Mouse (Mus musculus) stomach, embryonic 15.5 days (tissue): ENCODE results near the gene Higd1c. TPM values are rescaled to one million over a fixed set of nuclear protein-coding genes. Genes with fewer than 3 reads are reported as not detected.
A peak's percentile ranks its signal among the peaks of the same experiment; 100 is the strongest.

Experiments
- ATAC-seq: fragments of 200-750 bp; cut with Nextera tagmentation; 2 replicates; pipeline ENCODE4 v1.8.0; 2017; ENCODE audit warnings: low read depth, moderate number of reproducible peaks, moderate TSS enrichment; ENCODE audit not compliant: insufficient read depth, low FRiP score
- H3K27ac ChIP-seq: fragments of 300-500 bp; sonication (generic); 2 replicates; pipeline ENCODE4 v1.5.1; 2015; ENCODE audit warnings: mild to moderate bottlenecking, inconsistent platforms
- H3K27me3 ChIP-seq: fragments of 300-500 bp; sonication (generic); replicated peaks from 2 replicates; pipeline ENCODE4 v1.6.1; 2015; ENCODE audit warnings: inconsistent platforms
- H3K36me3 ChIP-seq: fragments of 300-500 bp; sonication (generic); 2 replicates; pipeline ENCODE4 v1.6.1; 2015; ENCODE audit warnings: inconsistent platforms
- H3K4me1 ChIP-seq: fragments of 300-500 bp; sonication (generic); 2 replicates; pipeline ENCODE4 v1.6.1; 2015; ENCODE audit warnings: inconsistent platforms
- H3K4me2 ChIP-seq: fragments of 300-500 bp; sonication (generic); 2 replicates; pipeline ENCODE4 v1.6.1; 2015; ENCODE audit warnings: mild to moderate bottlenecking, inconsistent platforms
- H3K4me3 ChIP-seq: fragments of 300-500 bp; sonication (generic); replicated peaks from 2 replicates; pipeline ENCODE4 v1.5.1; 2015; ENCODE audit warnings: inconsistent platforms
- H3K9ac ChIP-seq: fragments of 300-500 bp; sonication (generic); 2 replicates; pipeline ENCODE4 v1.6.1; 2015; ENCODE audit warnings: inconsistent platforms
- H3K9me3 ChIP-seq: fragments of 300-500 bp; sonication (generic); 2 replicates; pipeline ENCODE4 v1.6.1; 2016; ENCODE audit warnings: inconsistent platforms
- WGBS: fragments of 180-500 bp; shearing (Covaris S2); methylation state at CpG from one replicate; pipeline ENCODE4 v1.1.7; 2015; 5-methylcytosine and 5-hydroxymethylcytosine counted together
- polyA plus RNA-seq: library from polyadenylated mRNA; unstranded; fragments of >200 nt; fragmentation: Nextera tagmentation; extraction: Ambion mirVana; gene quantifications from 2 replicates; pipeline ENCODE4 v1.2.1, GENCODE M21; 2015

Gene Higd1c
- polyA plus RNA-seq, 1 experiment from 2014 or later = not detected

- peaks cover 53% of the 10 kb centered on the region for H3K36me3 ChIP-seq
- H3K9ac ChIP-seq = no peak overlapping the region
- no peak for ATAC-seq
- 89% methylated on average over 16 of the region's 16 CpGs for WGBS
- H3K4me2 ChIP-seq = no peak overlapping the region
- H3K4me3 ChIP-seq = no peak overlapping the region
- H3K9me3 ChIP-seq = no peaks in the 10 kb centered on the region
- H3K4me1 ChIP-seq = no peaks in the 10 kb centered on the region
- H3K27ac ChIP-seq = no peak overlapping the region
- no peaks in the 10 kb centered on the region for H3K27me3 ChIP-seq
These were observed 36.4 kb downstream of the Higd1c start for GRCm38 (mm10) chr15:100400592-100401250.

GRCm38 (mm10) chr15:100401811-100402210, 37.5 kb downstream of the Higd1c start:
- no peak overlapping the region for H3K4me3 ChIP-seq
- WGBS = 93% methylated on average over 4 of the region's 4 CpGs
- H3K9ac ChIP-seq = no peak overlapping the region
- H3K27me3 ChIP-seq = no peaks in the 10 kb centered on the region
- H3K9me3 ChIP-seq = no peaks in the 10 kb centered on the region
- no peaks in the 10 kb centered on the region for H3K4me1 ChIP-seq
- H3K27ac ChIP-seq = no peak overlapping the region
- no peak overlapping the region for H3K4me2 ChIP-seq
- H3K36me3 ChIP-seq = peaks cover 46% of the 10 kb centered on the region
- no peak for ATAC-seq

- ATAC-seq = no peak
- Histone ChIP-seq H3K4me2 (no peak overlapping the region; the same call in 1 of the 2 replicates), H3K27me3 (no peaks in the 10 kb centered on the region), H3K27ac (no peak overlapping the region), H3K36me3 (peaks cover 42% of the 10 kb centered on the region), H3K4me3 (no peak overlapping the region), H3K4me1 (no peaks in the 10 kb centered on the region), H3K9ac (no peak overlapping the region), H3K9me3 (no peaks in the 10 kb centered on the region)
- 80% methylated on average over 14 of the region's 14 CpGs for WGBS
These were observed 38.0 kb downstream of the Higd1c start for GRCm38 (mm10) chr15:100402347-100402746.

DNA sequence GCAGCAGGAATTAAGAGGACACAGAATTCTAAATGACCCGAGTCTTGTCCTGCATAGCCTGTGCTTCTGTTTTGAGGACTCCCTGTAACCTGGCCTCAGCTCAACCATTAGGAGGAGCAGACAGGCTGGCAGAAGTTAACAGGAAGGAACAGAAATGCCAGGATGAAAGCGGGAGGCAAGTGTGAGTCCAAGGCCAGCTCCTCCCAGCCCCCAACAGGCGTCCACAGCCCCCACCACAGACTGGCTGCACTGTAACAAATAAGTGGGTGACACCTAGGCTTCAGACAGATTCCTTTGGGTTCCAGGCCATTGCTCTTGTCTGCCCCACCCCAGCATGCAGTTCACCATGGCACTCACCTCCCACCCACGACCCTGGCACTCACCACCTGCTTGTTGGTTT, 38.5 kb downstream of the Higd1c start:
- ATAC-seq = no peak
- no peaks in the 10 kb centered on the region for H3K27me3 ChIP-seq
- H3K4me1 ChIP-seq = no peaks in the 10 kb centered on the region
- H3K9me3 ChIP-seq = no peaks in the 10 kb centered on the region
- H3K36me3 ChIP-seq = peaks cover 37% of the 10 kb centered on the region
- H3K4me2 ChIP-seq = no peak overlapping the region
- H3K27ac ChIP-seq = no peak overlapping the region
- no peak overlapping the region for H3K9ac ChIP-seq
- no peak overlapping the region for H3K4me3 ChIP-seq
- WGBS = 80% methylated on average over 4 of the region's 4 CpGs

- Histone ChIP-seq H3K36me3 (peaks cover 36% of the 10 kb centered on the region), H3K4me3 (no peak overlapping the region), H3K4me1 (no peaks in the 10 kb centered on the region), H3K27me3 (no peaks in the 10 kb centered on the region), H3K4me2 (no peak overlapping the region), H3K9ac (no peak overlapping the region), H3K9me3 (no peaks in the 10 kb centered on the region), H3K27ac (no peak overlapping the region)
- WGBS = 86% methylated on average over 16 of the region's 16 CpGs
- ATAC-seq = no peak
These were observed 39.1 kb downstream of the Higd1c start for GRCm38 (mm10) chr15:100403318-100404000.

- no peak for ATAC-seq
- WGBS = 65% methylated on average over 5 of the region's 5 CpGs
- Histone ChIP-seq H3K4me3 (no peak overlapping the region), H3K4me2 (no peak overlapping the region), H3K27ac (no peak overlapping the region), H3K27me3 (no peaks in the 10 kb centered on the region), H3K9ac (no peak overlapping the region), H3K36me3 (peaks cover 20% of the 10 kb centered on the region), H3K9me3 (no peaks in the 10 kb centered on the region), H3K4me1 (0 out of 2 replicates have a peak, but pooled peaks cover 3% of the 10 kb centered on the region)
These were observed 41.7 kb downstream of the Higd1c start for GRCm38 (mm10) chr15:100406088-100406487.

- no peak overlapping the region for H3K4me3 ChIP-seq
- H3K9me3 ChIP-seq = no peaks in the 10 kb centered on the region
- no peak overlapping the region for H3K27ac ChIP-seq
- H3K4me1 ChIP-seq = peaks cover 11% of the 10 kb centered on the region; the same call in 1 of the 2 replicates
- 52% methylated on average over 14 of the region's 14 CpGs for WGBS
- no peaks in the 10 kb centered on the region for H3K27me3 ChIP-seq
- H3K36me3 ChIP-seq = peaks cover 12% of the 10 kb centered on the region
- ATAC-seq = peak; percentile 48; the same call in 1 of the 2 replicates
- H3K9ac ChIP-seq = no peak overlapping the region
- H3K4me2 ChIP-seq = no peak overlapping the region
These were observed 46.8 kb downstream of the Higd1c start for GRCm38 (mm10) chr15:100410918-100411672.

GRCm38 (mm10) chr15:100411731-100412130, 47.4 kb downstream of the Higd1c start:
- Histone ChIP-seq H3K27me3 (no peaks in the 10 kb centered on the region), H3K4me3 (no peak overlapping the region), H3K36me3 (peaks cover 12% of the 10 kb centered on the region), H3K4me1 (peaks cover 11% of the 10 kb centered on the region; the same call in 1 of the 2 replicates), H3K4me2 (no peak overlapping the region), H3K9me3 (no peaks in the 10 kb centered on the region), H3K9ac (no peak overlapping the region), H3K27ac (no peak overlapping the region)
- no peak for ATAC-seq
- 84% methylated on average over 5 of the region's 5 CpGs for WGBS

DNA sequence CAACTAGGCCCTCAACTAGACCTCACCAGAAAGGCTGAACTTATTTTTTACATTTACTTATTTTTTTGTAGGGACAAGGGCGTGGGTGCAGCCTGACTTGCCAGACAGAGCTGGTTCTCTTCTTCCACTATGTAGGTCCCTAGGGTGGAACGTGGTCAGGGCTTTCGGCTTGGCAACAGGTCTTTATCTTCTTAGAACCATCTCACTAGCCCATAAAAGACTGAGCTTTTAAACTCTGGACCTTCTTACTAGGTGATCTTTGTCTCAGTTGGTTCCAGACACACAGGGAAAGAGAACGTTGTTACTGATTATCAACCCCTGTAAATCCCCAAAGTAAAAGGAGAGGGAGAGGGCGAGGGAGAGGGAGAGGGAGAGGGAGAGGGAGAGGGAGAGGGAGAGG, 49.0 kb downstream of the Higd1c start:
- ATAC-seq = no peak
- Histone ChIP-seq H3K4me2 (no peak overlapping the region), H3K27ac (no peak overlapping the region), H3K4me3 (no peak overlapping the region), H3K9me3 (no peaks in the 10 kb centered on the region), H3K4me1 (peaks cover 11% of the 10 kb centered on the region; the same call in 1 of the 2 replicates), H3K27me3 (no peaks in the 10 kb centered on the region), H3K36me3 (peaks cover 9% of the 10 kb centered on the region), H3K9ac (no peak overlapping the region)
- WGBS = 74% methylated on average over 4 of the region's 5 CpGs

GRCm38 (mm10) chr15:100414011-100414410, 49.7 kb downstream of the Higd1c start:
- ATAC-seq = no peak
- Histone ChIP-seq H3K9ac (no peak overlapping the region), H3K36me3 (peaks cover 6% of the 10 kb centered on the region), H3K9me3 (no peaks in the 10 kb centered on the region), H3K4me3 (no peak overlapping the region), H3K27ac (no peak overlapping the region), H3K4me1 (peaks cover 11% of the 10 kb centered on the region; the same call in 1 of the 2 replicates), H3K27me3 (no peaks in the 10 kb centered on the region), H3K4me2 (no peak overlapping the region)
- 51% methylated on average over 4 of the region's 4 CpGs for WGBS

DNA sequence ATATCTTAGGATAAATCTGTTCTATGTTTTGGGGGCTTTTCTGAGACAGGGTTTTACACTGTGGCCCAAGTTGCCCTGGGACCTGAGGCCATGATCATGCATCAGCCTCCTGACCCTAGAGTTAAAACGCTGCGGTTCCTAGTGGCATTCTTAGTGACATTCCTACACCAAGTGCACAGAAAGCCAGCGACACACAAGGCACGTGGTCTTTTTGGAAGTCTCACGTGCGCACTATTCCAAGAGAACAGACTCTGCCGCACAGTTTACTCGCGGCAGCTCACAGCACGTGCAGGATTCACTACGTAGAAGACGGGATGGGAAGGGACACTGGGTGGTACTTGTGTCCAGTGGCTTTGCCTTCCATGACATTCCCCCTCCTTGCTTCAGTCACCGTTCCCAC, 50.6 kb downstream of the Higd1c start:
- Histone ChIP-seq H3K27ac (no peak overlapping the region), H3K4me1 (peaks cover 18% of the 10 kb centered on the region; the same call in 1 of the 2 replicates)
- 94% methylated on average over 13 of the region's 13 CpGs for WGBS

GRCm38 (mm10) chr15:100415684-100416083, 51.3 kb downstream of the Higd1c start:
- WGBS = 79% methylated on average over 8 of the region's 8 CpGs
- ATAC-seq = no peak
- H3K9ac ChIP-seq = no peak overlapping the region
- H3K27ac ChIP-seq = no peak overlapping the region
- H3K4me2 ChIP-seq = no peak overlapping the region
- no peak overlapping the region for H3K4me3 ChIP-seq
- peaks cover 20% of the 10 kb centered on the region; the same call in 1 of the 2 replicates for H3K4me1 ChIP-seq
- H3K36me3 ChIP-seq = no peaks in the 10 kb centered on the region
- no peaks in the 10 kb centered on the region for H3K27me3 ChIP-seq
- H3K9me3 ChIP-seq = no peaks in the 10 kb centered on the region

More for the DNA sequence above, 50.6 kb downstream of the Higd1c start:
- Histone ChIP-seq H3K4me2 (no peak overlapping the region), H3K36me3 (peaks cover 2% of the 10 kb centered on the region), H3K9me3 (no peaks in the 10 kb centered on the region), H3K9ac (no peak overlapping the region), H3K27me3 (no peaks in the 10 kb centered on the region), H3K4me3 (no peak overlapping the region)
- no peak for ATAC-seq
